Mouse (Mus musculus) embryonic facial prominence, embryonic 12.5 days (tissue): ENCODE results near the gene Kcng4. TPM values are rescaled to one million over a fixed set of nuclear protein-coding genes. Genes with fewer than 3 reads are reported as not detected.
A peak's percentile ranks its signal among the peaks of the same experiment; 100 is the strongest.

Source experiments
- ATAC-seq: fragments of 200-750 bp; cut with Nextera tagmentation; 2 replicates; pipeline ENCODE4 v1.8.0; 2017; ENCODE audit not compliant: insufficient number of reproducible peaks, insufficient read depth, low FRiP score, low TSS enrichment
- H3K27ac ChIP-seq: fragments of 300-500 bp; sonication (generic); 2 replicates; pipeline ENCODE4 v1.5.1; 2016; ENCODE audit warnings: mild to moderate bottlenecking
- H3K27me3 ChIP-seq: fragments of 300-500 bp; sonication (generic); 2 replicates; pipeline ENCODE4 v1.6.1; 2016; ENCODE audit warnings: mild to moderate bottlenecking, moderate library complexity
- H3K36me3 ChIP-seq: fragments of 300-500 bp; sonication (generic); 2 replicates; pipeline ENCODE4 v1.6.1; 2016; ENCODE audit warnings: mild to moderate bottlenecking
- H3K4me1 ChIP-seq: fragments of 300-500 bp; sonication (generic); 2 replicates; pipeline ENCODE4 v1.6.1; 2016
- H3K4me2 ChIP-seq: fragments of 300-500 bp; sonication (generic); replicated peaks from 2 replicates; pipeline ENCODE4 v1.6.1; 2016; ENCODE audit warnings: mild to moderate bottlenecking, moderate library complexity
- H3K4me3 ChIP-seq: fragments of 300-500 bp; sonication (generic); 2 replicates; pipeline ENCODE4 v1.5.1; 2016; ENCODE audit warnings: mild to moderate bottlenecking
- H3K9ac ChIP-seq: fragments of 300-500 bp; sonication (generic); 2 replicates; pipeline ENCODE4 v1.6.1; 2016; ENCODE audit warnings: mild to moderate bottlenecking, moderate library complexity
- H3K9me3 ChIP-seq: fragments of 300-500 bp; sonication (generic); 2 replicates; pipeline ENCODE4 v1.6.1; 2016; ENCODE audit warnings: mild to moderate bottlenecking, moderate library complexity
- WGBS: fragments of 180-500 bp; shearing (Covaris S2); methylation state at CpG from one replicate; pipeline ENCODE4 v1.1.7; 2016; 5-methylcytosine and 5-hydroxymethylcytosine counted together
- polyA plus RNA-seq: library from polyadenylated mRNA; unstranded; fragments of >200 nt; fragmentation: Nextera tagmentation; extraction: Ambion mirVana; gene quantifications from 2 replicates; pipeline ENCODE4 v1.2.1, GENCODE M21; 2016

The Kcng4 gene
- polyA plus RNA-seq, 1 experiment from 2014 or later: 0.08 TPM

GRCm38 (mm10) chr8:119638261-119638660, 2.8 kb upstream of the Kcng4 start:
- no peak overlapping the region for H3K4me3 ChIP-seq
- H3K36me3 ChIP-seq: no peaks in the 10 kb centered on the region
- H3K9me3 ChIP-seq: no peaks in the 10 kb centered on the region
- no peak overlapping the region for H3K9ac ChIP-seq
- peaks cover 14% of the 10 kb centered on the region for H3K27me3 ChIP-seq
- no peak overlapping the region for H3K27ac ChIP-seq
- peaks cover 13% of the 10 kb centered on the region for H3K4me1 ChIP-seq
- ATAC-seq: no peak
- H3K4me2 ChIP-seq: no peak overlapping the region
- 77% methylated on average over 6 of the region's 6 CpGs for WGBS

DNA sequence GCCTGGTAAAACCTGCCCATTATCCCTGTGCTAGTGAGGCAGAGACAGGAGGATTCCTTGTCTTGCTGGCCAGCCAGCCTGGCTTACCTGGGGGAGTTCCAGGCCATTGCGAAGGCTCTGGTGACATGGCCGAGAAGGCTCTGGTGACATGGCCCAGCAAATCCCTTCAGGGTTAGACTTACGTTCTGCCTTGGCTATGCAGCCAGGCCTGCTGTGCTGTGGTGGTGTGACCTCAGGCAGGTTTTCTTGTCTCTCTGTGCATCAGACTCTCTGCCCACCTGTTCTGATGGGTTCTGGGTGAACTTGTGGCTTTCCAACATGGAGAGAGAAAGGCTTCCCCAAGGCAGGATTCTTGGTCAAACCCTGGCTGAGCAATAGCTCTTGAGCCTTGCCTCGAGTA, 1.9 kb upstream of the Kcng4 start:
- Histone ChIP-seq H3K9me3 (no peaks in the 10 kb centered on the region), H3K36me3 (no peaks in the 10 kb centered on the region), H3K27me3 (peaks cover 22% of the 10 kb centered on the region), H3K27ac (no peak overlapping the region), H3K4me2 (no peak overlapping the region), H3K9ac (no peak overlapping the region), H3K4me1 (peaks cover 13% of the 10 kb centered on the region), H3K4me3 (no peak overlapping the region)
- WGBS: 77% methylated on average over 4 of the region's 4 CpGs
- no peak for ATAC-seq

DNA sequence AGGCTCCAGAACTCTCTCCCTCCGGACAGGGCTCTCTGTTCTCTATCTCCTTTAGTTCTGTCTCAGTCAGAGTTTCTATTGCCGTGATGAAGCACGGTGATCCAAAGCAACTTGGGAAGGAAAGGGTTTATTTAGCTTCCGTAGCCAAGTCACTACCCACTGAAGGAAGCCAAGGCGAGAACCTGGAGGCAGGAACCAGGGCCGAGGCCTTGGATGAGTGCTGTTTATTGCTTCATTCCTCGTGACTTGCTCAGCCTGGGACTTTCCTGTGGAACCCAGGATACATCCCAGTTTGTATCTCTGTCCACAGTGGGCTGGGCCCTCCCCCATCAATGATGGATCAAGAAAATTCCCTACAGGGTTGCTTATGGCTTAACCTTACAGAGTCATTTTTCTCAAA, 1.3 kb upstream of the Kcng4 start:
- H3K9me3 ChIP-seq: no peaks in the 10 kb centered on the region
- H3K4me1 ChIP-seq: peaks cover 13% of the 10 kb centered on the region
- no peak for ATAC-seq
- no peak overlapping the region for H3K27ac ChIP-seq
- peaks cover 27% of the 10 kb centered on the region for H3K27me3 ChIP-seq
- H3K4me3 ChIP-seq: no peak overlapping the region
- H3K36me3 ChIP-seq: no peaks in the 10 kb centered on the region
- no peak overlapping the region for H3K4me2 ChIP-seq
- no peak overlapping the region for H3K9ac ChIP-seq
- 60% methylated on average over 7 of the region's 7 CpGs for WGBS

GRCm38 (mm10) chr8:119635958-119636357, 478 bp upstream of the Kcng4 start:
- Histone ChIP-seq H3K36me3 (no peaks in the 10 kb centered on the region), H3K4me2 (no peak overlapping the region), H3K4me3 (no peak overlapping the region), H3K27me3 (peaks cover 27% of the 10 kb centered on the region), H3K9me3 (no peaks in the 10 kb centered on the region), H3K9ac (no peak overlapping the region), H3K4me1 (peaks cover 16% of the 10 kb centered on the region), H3K27ac (no peak overlapping the region)
- no peak for ATAC-seq
- 48% methylated on average over 2 of the region's 2 CpGs for WGBS

DNA sequence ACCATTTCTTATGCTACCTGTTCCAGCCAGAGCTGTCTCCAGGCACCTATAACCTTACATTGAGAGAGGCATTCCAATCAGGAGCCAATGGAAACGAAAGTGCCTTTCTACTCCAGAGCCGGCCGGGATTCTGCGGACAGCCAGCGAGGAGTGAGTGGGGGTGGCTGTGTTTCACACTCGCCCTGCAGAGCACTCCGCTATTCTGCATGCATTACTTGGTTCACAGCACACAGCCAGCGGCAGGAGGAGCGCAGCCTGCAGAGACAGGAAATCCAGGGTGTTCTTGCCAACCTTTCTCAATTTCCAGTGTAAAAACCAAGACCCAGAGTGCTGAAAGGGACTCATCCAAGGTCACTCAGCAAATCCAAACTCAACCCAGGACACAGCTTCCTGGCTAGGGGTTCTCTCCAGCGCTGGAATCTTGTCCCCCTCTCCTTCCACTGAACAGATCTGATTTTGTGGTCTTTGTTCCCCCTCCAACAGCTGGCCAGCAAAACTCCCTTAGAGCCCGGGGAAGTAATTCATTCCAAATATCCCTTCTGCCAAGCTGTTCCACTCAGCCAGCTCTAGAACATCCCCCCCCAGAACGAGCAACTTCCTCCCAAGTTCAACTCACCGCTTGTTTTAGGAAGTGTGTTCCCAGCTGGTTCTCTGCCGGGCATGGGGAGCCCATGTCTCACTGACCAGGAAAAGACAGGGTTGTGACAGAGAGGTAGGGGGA, 704 bp downstream of the Kcng4 start:
- Histone ChIP-seq H3K9ac (no peak overlapping the region), H3K4me1 (peaks cover 21% of the 10 kb centered on the region), H3K4me2 (no peak overlapping the region), H3K27me3 (peaks cover 27% of the 10 kb centered on the region), H3K27ac (peak overlapping the region; percentile 14; the same call in 1 of the 2 replicates), H3K4me3 (no peak overlapping the region), H3K9me3 (no peaks in the 10 kb centered on the region), H3K36me3 (no peaks in the 10 kb centered on the region)
- ATAC-seq: no peak
- 26% methylated on average over 14 of the region's 14 CpGs for WGBS

DNA sequence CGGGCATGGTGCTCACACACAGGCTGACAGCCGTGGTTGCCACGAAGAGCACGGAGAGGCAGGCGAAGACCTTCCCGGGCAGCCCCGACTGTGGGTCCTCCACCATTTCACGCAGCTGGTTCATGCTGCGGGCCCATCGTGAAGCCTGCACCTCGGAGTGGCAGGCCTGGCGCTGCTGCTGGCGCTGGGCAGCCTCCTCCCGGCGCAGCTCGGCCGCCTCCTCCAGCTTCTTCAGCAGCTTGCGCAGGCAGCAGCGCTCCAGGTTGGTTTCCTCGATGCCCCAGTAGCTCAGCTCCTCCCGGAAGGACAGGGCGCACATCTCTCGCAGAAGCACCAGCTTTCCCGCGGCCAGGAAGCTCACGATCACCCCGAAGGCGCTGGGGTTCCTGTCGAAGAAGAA, 2.6 kb downstream of the Kcng4 start:
- no peak for ATAC-seq
- Histone ChIP-seq H3K9ac (no peak overlapping the region), H3K4me1 (peaks cover 27% of the 10 kb centered on the region), H3K27me3 (peaks cover 27% of the 10 kb centered on the region), H3K9me3 (no peaks in the 10 kb centered on the region), H3K36me3 (no peaks in the 10 kb centered on the region), H3K4me3 (no peak overlapping the region), H3K27ac (no peak overlapping the region), H3K4me2 (no peak overlapping the region)
- WGBS: 48% methylated on average over 29 of the region's 29 CpGs

DNA sequence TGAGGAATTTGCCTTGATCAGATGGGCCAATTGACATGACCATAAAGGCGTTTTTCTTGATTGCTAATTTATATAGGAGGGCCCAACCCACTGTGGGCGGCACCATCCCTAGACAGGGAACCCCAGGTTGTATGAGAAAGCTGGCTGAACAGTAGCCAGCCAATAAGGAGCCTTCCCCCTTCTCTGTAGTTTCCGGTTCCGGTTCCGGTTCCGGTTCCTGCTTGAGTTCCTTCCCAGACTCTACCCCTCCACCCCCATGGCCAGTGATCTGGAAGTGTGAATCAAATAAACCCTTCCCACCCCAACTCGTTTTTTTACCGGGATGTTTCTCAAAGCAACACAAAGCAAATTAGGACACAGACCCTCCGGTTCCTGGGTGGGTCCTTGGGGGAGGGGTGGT, 3.2 kb downstream of the Kcng4 start:
- Histone ChIP-seq H3K27me3 (peaks cover 27% of the 10 kb centered on the region), H3K4me3 (no peak overlapping the region), H3K4me2 (no peak overlapping the region), H3K4me1 (peaks cover 32% of the 10 kb centered on the region), H3K9me3 (no peaks in the 10 kb centered on the region), H3K36me3 (no peaks in the 10 kb centered on the region), H3K9ac (no peak overlapping the region), H3K27ac (no peak overlapping the region)
- no peak for ATAC-seq
- WGBS: 83% methylated on average over 9 of the region's 9 CpGs

DNA sequence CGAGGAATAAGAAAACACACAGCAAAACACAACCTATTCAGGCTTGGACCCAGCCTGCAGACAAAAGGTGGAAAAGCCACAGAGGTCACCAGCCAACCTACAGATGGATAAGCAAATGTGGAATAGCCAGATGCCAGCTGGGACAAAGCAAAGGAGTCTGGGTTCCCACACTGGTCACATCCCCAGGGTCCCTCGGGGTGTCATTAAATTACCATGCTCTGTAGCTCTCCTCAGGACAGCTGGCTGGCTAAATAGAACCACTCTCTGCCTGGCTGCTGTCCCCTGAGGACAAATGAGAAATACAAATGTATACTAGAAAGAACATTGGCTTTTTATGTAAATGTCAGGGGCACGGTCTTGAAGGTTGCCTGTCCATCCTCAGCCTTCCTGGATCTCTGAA, 4.6 kb downstream of the Kcng4 start:
- H3K36me3 ChIP-seq: no peaks in the 10 kb centered on the region
- peaks cover 32% of the 10 kb centered on the region for H3K4me1 ChIP-seq
- 31% methylated on average over 3 of the region's 3 CpGs for WGBS
- H3K27me3 ChIP-seq: peaks cover 27% of the 10 kb centered on the region
- no peak for ATAC-seq
- H3K4me2 ChIP-seq: no peak overlapping the region
- H3K27ac ChIP-seq: no peak overlapping the region
- H3K9ac ChIP-seq: no peak overlapping the region
- no peak overlapping the region for H3K4me3 ChIP-seq
- no peaks in the 10 kb centered on the region for H3K9me3 ChIP-seq

DNA sequence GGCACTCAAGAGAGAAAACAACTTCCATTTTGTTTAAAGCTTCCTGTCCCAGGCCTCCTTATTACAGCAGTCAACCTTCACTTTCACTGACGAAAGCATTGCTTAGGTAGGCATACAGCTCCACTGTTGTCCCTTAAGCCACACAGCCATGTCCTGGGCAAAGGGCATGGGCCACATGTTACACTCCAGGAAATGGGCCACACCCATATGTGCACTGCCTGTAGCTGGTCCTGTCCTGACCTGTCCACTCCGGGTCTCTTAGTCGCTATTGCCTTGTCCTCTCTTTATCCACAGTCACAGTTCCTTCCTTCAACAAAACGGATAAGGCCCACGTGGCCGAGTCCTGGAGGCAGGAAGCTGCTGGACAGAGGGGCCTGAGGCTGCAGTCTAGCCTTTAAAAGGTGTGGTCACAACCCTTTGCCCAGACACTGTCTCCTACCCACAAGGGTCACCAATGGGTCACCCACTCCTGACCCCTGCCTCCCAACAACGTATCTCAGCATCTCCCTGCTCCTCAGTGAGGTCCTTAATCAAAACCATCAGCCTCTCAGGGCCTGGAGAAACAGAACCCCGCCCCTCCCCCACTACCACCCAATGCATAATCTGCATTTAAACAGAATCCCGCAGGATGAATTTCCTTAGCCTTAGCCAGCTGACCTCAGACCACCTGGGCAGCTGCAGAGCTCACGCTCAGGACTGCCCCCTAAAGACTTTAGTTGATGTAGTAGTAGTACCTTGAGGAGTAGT, 7.7 kb downstream of the Kcng4 start:
- H3K27me3 ChIP-seq: peaks cover 8% of the 10 kb centered on the region
- no peaks in the 10 kb centered on the region for H3K9me3 ChIP-seq
- H3K36me3 ChIP-seq: no peaks in the 10 kb centered on the region
- H3K4me1 ChIP-seq: peaks cover 18% of the 10 kb centered on the region
- no peak overlapping the region for H3K9ac ChIP-seq
- H3K4me3 ChIP-seq: no peak overlapping the region
- H3K27ac ChIP-seq: no peak overlapping the region
- WGBS: 21% methylated on average over 10 of the region's 10 CpGs
- ATAC-seq: no peak
- H3K4me2 ChIP-seq: no peak overlapping the region

- Histone ChIP-seq H3K4me2 (no peak overlapping the region), H3K27me3 (0 out of 2 replicates have a peak, but pooled peaks cover 3% of the 10 kb centered on the region), H3K36me3 (no peaks in the 10 kb centered on the region), H3K4me1 (peaks cover 18% of the 10 kb centered on the region), H3K27ac (no peak overlapping the region), H3K9me3 (no peaks in the 10 kb centered on the region), H3K9ac (no peak overlapping the region), H3K4me3 (no peak overlapping the region)
- ATAC-seq: no peak
- 81% methylated on average over 7 of the region's 7 CpGs for WGBS
Measured at GRCm38 (mm10) chr8:119627199-119627598, 8.3 kb downstream of the Kcng4 start.

DNA sequence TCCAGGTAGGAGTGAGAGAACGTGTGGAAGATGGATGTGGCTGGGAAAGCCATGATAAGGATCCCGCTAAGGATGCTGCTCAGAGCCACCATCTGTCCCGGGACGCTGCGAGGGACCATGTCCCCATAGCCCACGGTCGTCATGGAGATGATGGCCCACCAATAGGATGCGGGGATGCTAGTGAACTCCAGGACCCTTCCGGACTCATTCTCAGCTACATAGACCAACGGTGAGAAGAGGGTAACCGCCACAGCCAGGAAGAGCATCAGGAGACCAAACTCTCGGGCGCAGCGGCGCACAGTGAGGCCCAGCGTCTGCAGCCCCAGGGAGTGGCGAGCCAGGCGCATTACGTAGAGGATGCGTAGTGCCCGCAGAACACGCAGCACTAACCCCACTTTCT, 9.7 kb downstream of the Kcng4 start:
- Histone ChIP-seq H3K9ac (no peak overlapping the region), H3K27me3 (no peaks in the 10 kb centered on the region), H3K27ac (no peak overlapping the region), H3K4me1 (peaks cover 14% of the 10 kb centered on the region), H3K9me3 (no peaks in the 10 kb centered on the region), H3K36me3 (no peaks in the 10 kb centered on the region), H3K4me2 (no peak overlapping the region), H3K4me3 (no peak overlapping the region)
- 85% methylated on average over 22 of the region's 22 CpGs for WGBS
- no peak for ATAC-seq

DNA sequence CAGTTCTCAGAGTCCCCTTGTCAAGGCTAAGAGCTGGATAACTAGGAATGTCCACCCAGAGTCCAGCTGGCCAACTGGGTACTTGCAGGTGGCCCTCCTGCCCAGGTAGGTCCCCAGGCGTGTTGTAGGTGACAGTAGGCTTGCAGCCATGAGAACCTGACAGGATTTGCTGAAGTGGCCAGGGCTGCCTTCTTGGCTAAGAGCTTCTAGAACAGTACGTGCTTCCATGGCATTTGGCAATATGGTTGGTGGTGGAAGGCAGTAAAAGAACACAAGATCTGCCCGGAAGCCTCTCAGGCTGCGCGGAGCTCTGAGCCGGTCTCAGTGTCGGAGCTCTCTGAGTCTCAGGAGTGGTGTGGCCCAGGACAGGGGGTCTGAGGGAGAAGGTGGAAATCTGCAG, 10.6 kb downstream of the Kcng4 start:
- no peak overlapping the region for H3K9ac ChIP-seq
- H3K27me3 ChIP-seq: no peaks in the 10 kb centered on the region
- WGBS: 91% methylated on average over 7 of the region's 7 CpGs
- no peak overlapping the region for H3K4me3 ChIP-seq
- H3K27ac ChIP-seq: no peak overlapping the region
- H3K4me2 ChIP-seq: no peak overlapping the region
- no peaks in the 10 kb centered on the region for H3K9me3 ChIP-seq
- H3K4me1 ChIP-seq: peaks cover 11% of the 10 kb centered on the region
- no peak for ATAC-seq
- H3K36me3 ChIP-seq: no peaks in the 10 kb centered on the region
